In the genomic region with DNA sequence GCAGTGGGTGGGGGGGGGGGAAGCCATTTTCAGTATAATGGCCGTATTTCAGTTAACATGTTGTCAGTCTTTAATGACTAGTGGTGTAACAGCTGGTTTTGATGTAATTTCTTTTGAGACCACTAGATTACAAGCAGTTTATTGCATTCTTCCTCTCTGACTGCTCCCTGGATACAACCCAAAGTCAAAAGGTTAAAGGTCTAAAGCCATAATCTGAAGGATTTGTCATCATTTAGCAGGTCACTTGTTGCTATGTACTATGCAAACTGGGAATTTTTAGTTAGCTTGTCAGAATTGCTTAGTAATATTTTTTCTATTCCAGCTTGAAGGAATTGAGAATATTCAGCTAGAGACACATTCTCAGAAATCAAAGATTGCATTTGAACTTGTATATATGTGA, we compare ENCODE assay signal across 16 mouse cellular contexts.
"Had no signal": no experiment of that assay in that cellular context is flagged by ENCODE, and none has a peak within 500 bp of the region (broad histone marks: within the 10 kb centered on the region; RNA-seq: fewer than 3 reads in every experiment).

No protein-coding gene starts in this region.

- H3K4me1 ChIP-seq: kidney, embryonic 15.5 days; liver, embryonic 15.5 days had no signal

- H3K9me3 ChIP-seq: kidney, embryonic 15.5 days; limb, embryonic 10.5 days; liver, embryonic 15.5 days; midbrain, embryonic 13.5 days; neural tube, embryonic 12.5 days had no signal

- ATAC-seq: lung, postnatal 0 days; midbrain, embryonic 13.5 days had no signal

- DNase-seq: kidney, adult 2 months; kidney, postnatal 25 days; lung, adult 2 months; lung, postnatal 36 days; right cerebral cortex, postnatal 4 days; spleen, adult 18-20 months; thymus, adult 18-20 months; thymus, postnatal 14 days had no signal

- H3K36me3 ChIP-seq: kidney, embryonic 15.5 days; limb, embryonic 10.5 days; liver, embryonic 15.5 days; midbrain, embryonic 13.5 days; neural tube, embryonic 12.5 days had no signal

- H3K4me2 ChIP-seq: kidney, embryonic 15.5 days; liver, embryonic 11.5 days; liver, embryonic 15.5 days; midbrain, embryonic 13.5 days; neural tube, embryonic 12.5 days had no signal

- H3K9ac ChIP-seq: kidney, embryonic 15.5 days; liver, embryonic 15.5 days; midbrain, embryonic 13.5 days; neural tube, embryonic 12.5 days had no signal

- H3K27me3 ChIP-seq: kidney, embryonic 15.5 days; liver, embryonic 15.5 days; neural tube, embryonic 12.5 days had no signal

- H3K4me3 ChIP-seq: kidney, embryonic 15.5 days; left cerebral cortex, adult 2 months; limb, embryonic 10.5 days; liver, embryonic 15.5 days; midbrain, embryonic 13.5 days; neural tube, embryonic 12.5 days had no signal

- H3K27ac ChIP-seq: kidney, embryonic 15.5 days; left cerebral cortex, adult 2 months; limb, embryonic 10.5 days; liver, embryonic 15.5 days; midbrain, embryonic 13.5 days; neural tube, embryonic 12.5 days had no signal
